Mouse (Mus musculus) midbrain, embryonic 11.5 days (tissue): Measurements from ENCODE around the gene Ccdc157. TPM values are rescaled to one million over a fixed set of nuclear protein-coding genes. Genes with fewer than 3 reads are reported as not detected.

Source experiments
- ATAC-seq: fragments of 200-750 bp; cut with Nextera tagmentation; 2 replicates; pipeline ENCODE4 v1.8.0; 2017; ENCODE audit warnings: moderate TSS enrichment, moderate library complexity; ENCODE audit not compliant: low FRiP score
- DNase-seq: peaks from one replicate; pipeline ENCODE4 v3.0.0; 2015; ENCODE audit warnings: low spot score; ENCODE audit errors: missing footprints
- H3K27ac ChIP-seq: fragments of 300-500 bp; sonication (generic); 2 replicates; pipeline ENCODE4 v1.5.1; 2014; ENCODE audit warnings: low read depth, low read length
- H3K27me3 ChIP-seq: fragments of 300-500 bp; sonication (generic); 2 replicates; pipeline ENCODE4 v1.6.1; 2014; ENCODE audit warnings: mild to moderate bottlenecking, low read length, moderate library complexity, mixed read lengths; ENCODE audit not compliant: control insufficient read depth, insufficient read depth
- H3K36me3 ChIP-seq: fragments of 300-500 bp; sonication (generic); 2 replicates; pipeline ENCODE4 v1.6.1; 2014; ENCODE audit warnings: mild to moderate bottlenecking, low read length, moderate library complexity, mixed read lengths; ENCODE audit not compliant: control insufficient read depth, insufficient read depth
- H3K4me1 ChIP-seq: fragments of 300-500 bp; sonication (generic); 2 replicates; pipeline ENCODE4 v1.6.1; 2014; ENCODE audit warnings: low read length; ENCODE audit not compliant: control insufficient read depth, insufficient read depth
- H3K4me2 ChIP-seq: fragments of 300-500 bp; sonication (generic); 2 replicates; pipeline ENCODE4 v1.6.1; 2014; ENCODE audit warnings: mild to moderate bottlenecking, moderate library complexity
- H3K4me3 ChIP-seq: fragments of 300-500 bp; sonication (generic); 2 replicates; pipeline ENCODE4 v1.5.1; 2014; ENCODE audit warnings: low read depth, low read length
- H3K9ac ChIP-seq: fragments of 300-500 bp; sonication (generic); 2 replicates; pipeline ENCODE4 v1.6.1; 2014; ENCODE audit warnings: low read length
- H3K9me3 ChIP-seq: fragments of 300-500 bp; sonication (generic); 2 replicates; pipeline ENCODE4 v1.6.1; 2016; ENCODE audit warnings: low read length; ENCODE audit not compliant: control insufficient read depth
- WGBS: fragments of 180-500 bp; shearing (Covaris S2); extraction: QIAGEN DNeasy Blood & Tissue Kit; methylation state at CpG from one replicate; pipeline ENCODE4 v1.1.7; 2014; 5-methylcytosine and 5-hydroxymethylcytosine counted together
- polyA plus RNA-seq: library from polyadenylated mRNA; unstranded; fragments of >200 nt; fragmentation: Nextera tagmentation; extraction: Ambion mirVana; gene quantifications from 2 replicates; pipeline ENCODE4 v1.2.1, GENCODE M21; 2014

Gene Ccdc157
- polyA plus RNA-seq, 1 experiment from 2014 or later, result 2.5 TPM

GRCm38 (mm10) chr11:4123922-4124321 is 36.2 kb downstream of the Ccdc157 start:
- H3K9me3 ChIP-seq, result peaks cover 3% of the 10 kb centered on the region; the same call in 1 of the 2 replicates
- H3K36me3 ChIP-seq, result no peaks in the 10 kb centered on the region
- no peaks in the 10 kb centered on the region for H3K4me1 ChIP-seq
- H3K27me3 ChIP-seq, result no peaks in the 10 kb centered on the region
- H3K4me2 ChIP-seq, result no peak overlapping the region
- H3K4me3 ChIP-seq, result no peak overlapping the region
- no peak overlapping the region for H3K9ac ChIP-seq
- no peak for DNase-seq
- H3K27ac ChIP-seq, result no peak overlapping the region
- 64% methylated on average over 5 of the region's 5 CpGs for WGBS
- ATAC-seq, result no peak

GRCm38 (mm10) chr11:4122742-4123579 is 37.1 kb downstream of the Ccdc157 start, which contains the start of gene Sec14l2:
Gene Sec14l2, minus strand, starts transcription at chr11:4123415.
- H3K27me3 ChIP-seq, result 0 out of 2 replicates have a peak, but pooled peaks cover under 1% of the 10 kb centered on the region
- no peak within 1 kb of the TSS for H3K4me2 ChIP-seq
- 71% methylated on average over 10 of the region's 10 CpGs for WGBS
- H3K27ac ChIP-seq, result no peak within 1 kb of the TSS
- no peak within 1 kb of the TSS for H3K9ac ChIP-seq
- peaks cover 3% of the 10 kb centered on the region; the same call in 1 of the 2 replicates for H3K9me3 ChIP-seq
- H3K4me1 ChIP-seq, result no peaks in the 10 kb centered on the region
- H3K36me3 ChIP-seq, result no peaks in the 10 kb centered on the region
- ATAC-seq (no peak), DNase-seq (no peak)
- H3K4me3 ChIP-seq, result no peak within 1 kb of the TSS

- H3K27ac ChIP-seq, result no peak overlapping the region
- H3K4me1 ChIP-seq, result no peaks in the 10 kb centered on the region
- no peak overlapping the region for H3K4me3 ChIP-seq
- H3K9me3 ChIP-seq, result peaks cover 3% of the 10 kb centered on the region; the same call in 1 of the 2 replicates
- H3K9ac ChIP-seq, result no peak overlapping the region
- 82% methylated on average over 5 of the region's 5 CpGs for WGBS
- DNase-seq, result no peak
- H3K27me3 ChIP-seq, result 0 out of 2 replicates have a peak, but pooled peaks cover 2% of the 10 kb centered on the region
- H3K36me3 ChIP-seq, result no peaks in the 10 kb centered on the region
- ATAC-seq, result no peak
- H3K4me2 ChIP-seq, result no peak overlapping the region
These were observed 37.9 kb downstream of the Ccdc157 start for GRCm38 (mm10) chr11:4122226-4122625.

- Histone ChIP-seq H3K27ac (no peak overlapping the region), H3K9ac (no peak overlapping the region), H3K4me2 (no peak overlapping the region), H3K4me1 (no peaks in the 10 kb centered on the region), H3K27me3 (0 out of 2 replicates have a peak, but pooled peaks cover 2% of the 10 kb centered on the region), H3K4me3 (no peak overlapping the region), H3K9me3 (peaks cover 3% of the 10 kb centered on the region; the same call in 1 of the 2 replicates), H3K36me3 (no peaks in the 10 kb centered on the region)
- 76% methylated on average over 3 of the region's 3 CpGs for WGBS
- ATAC-seq (no peak), DNase-seq (no peak)
These were observed 38.4 kb downstream of the Ccdc157 start for GRCm38 (mm10) chr11:4121691-4122090.

- Histone ChIP-seq H3K4me3 (no peak overlapping the region), H3K4me2 (no peak overlapping the region), H3K9me3 (no peaks in the 10 kb centered on the region), H3K4me1 (no peaks in the 10 kb centered on the region), H3K27me3 (0 out of 2 replicates have a peak, but pooled peaks cover 2% of the 10 kb centered on the region), H3K27ac (no peak overlapping the region), H3K36me3 (no peaks in the 10 kb centered on the region), H3K9ac (no peak overlapping the region)
- ATAC-seq (no peak), DNase-seq (no peak)
- WGBS, result 83% methylated on average over 5 of the region's 5 CpGs
These were observed 40.5 kb downstream of the Ccdc157 start for GRCm38 (mm10) chr11:4119635-4120034.

GRCm38 (mm10) chr11:4118081-4118921 is 41.8 kb downstream of the Ccdc157 start:
- H3K4me2 ChIP-seq, result peak overlapping the region; percentile 97
- peak overlapping the region; percentile 56 for H3K4me3 ChIP-seq
- H3K27me3 ChIP-seq, result 0 out of 2 replicates have a peak, but pooled peaks cover 2% of the 10 kb centered on the region
- H3K27ac ChIP-seq, result no peak overlapping the region
- peak; percentile 97 for DNase-seq
- H3K36me3 ChIP-seq, result no peaks in the 10 kb centered on the region
- H3K4me1 ChIP-seq, result no peaks in the 10 kb centered on the region
- H3K9me3 ChIP-seq, result no peaks in the 10 kb centered on the region
- 3% methylated on average over 41 of the region's 41 CpGs for WGBS
- ATAC-seq, result peak; percentile 77
- H3K9ac ChIP-seq, result peak overlapping the region; percentile 76

- no peak overlapping the region; the same call in none of the 2 replicates for H3K9ac ChIP-seq
- H3K4me1 ChIP-seq, result no peaks in the 10 kb centered on the region
- no peak overlapping the region for H3K27ac ChIP-seq
- ATAC-seq (no peak), DNase-seq (no peak)
- H3K36me3 ChIP-seq, result no peaks in the 10 kb centered on the region
- H3K27me3 ChIP-seq, result 0 out of 2 replicates have a peak, but pooled peaks cover 2% of the 10 kb centered on the region
- 35% methylated on average over 3 of the region's 3 CpGs for WGBS
- peak overlapping the region; percentile 97 for H3K4me2 ChIP-seq
- H3K4me3 ChIP-seq, result peak overlapping the region; percentile 56
- no peaks in the 10 kb centered on the region for H3K9me3 ChIP-seq
These were observed 42.6 kb downstream of the Ccdc157 start for GRCm38 (mm10) chr11:4117372-4118071.

- Histone ChIP-seq H3K27ac (no peak overlapping the region), H3K9me3 (no peaks in the 10 kb centered on the region), H3K27me3 (0 out of 2 replicates have a peak, but pooled peaks cover 2% of the 10 kb centered on the region), H3K4me1 (no peaks in the 10 kb centered on the region), H3K9ac (no peak overlapping the region), H3K36me3 (no peaks in the 10 kb centered on the region), H3K4me2 (no peak overlapping the region), H3K4me3 (no peak overlapping the region)
- DNase-seq (no peak), ATAC-seq (no peak)
- WGBS, result 69% methylated on average over 11 of the region's 11 CpGs
These were observed 43.5 kb downstream of the Ccdc157 start for GRCm38 (mm10) chr11:4116458-4117141.
